Mouse (Mus musculus) limb, embryonic 10.5 days (tissue): ENCODE data around the gene Cct2. TPM values are rescaled to one million over a fixed set of nuclear protein-coding genes. Genes with fewer than 3 reads are reported as not detected.

Source experiments
- DNase-seq: peaks from one replicate; pipeline ENCODE4 v3.0.0-alpha.2; 2017; ENCODE audit warnings: low spot score
- H3K27ac ChIP-seq: fragments of 300-500 bp; sonication (generic); 2 replicates; pipeline ENCODE4 v1.5.1; 2016; ENCODE audit warnings: mild to moderate bottlenecking
- H3K27me3 ChIP-seq: fragments of 300-500 bp; sonication (generic); 2 replicates; pipeline ENCODE4 v1.6.1; 2016; ENCODE audit warnings: low read depth, mild to moderate bottlenecking; ENCODE audit not compliant: poor library complexity, severe bottlenecking
- H3K36me3 ChIP-seq: fragments of 300-500 bp; sonication (generic); 2 replicates; pipeline ENCODE4 v1.6.1; 2016; ENCODE audit warnings: mild to moderate bottlenecking, moderate library complexity
- H3K4me1 ChIP-seq: fragments of 300-500 bp; sonication (generic); 2 replicates; pipeline ENCODE4 v1.6.1; 2016
- H3K4me3 ChIP-seq: fragments of 300-500 bp; sonication (generic); 2 replicates; pipeline ENCODE4 v1.5.1; 2016; ENCODE audit warnings: mild to moderate bottlenecking, moderate library complexity
- H3K9me3 ChIP-seq: fragments of 300-500 bp; sonication (generic); replicated peaks from 2 replicates; pipeline ENCODE4 v1.6.1; 2016; ENCODE audit warnings: mild to moderate bottlenecking
- WGBS: fragments of 180-500 bp; shearing (Covaris S2); methylation state at CpG from one replicate; pipeline ENCODE4 v1.1.7; 2016; 5-methylcytosine and 5-hydroxymethylcytosine counted together
- polyA plus RNA-seq: library from polyadenylated mRNA; unstranded; fragments of >200 nt; fragmentation: Nextera tagmentation; extraction: Ambion mirVana; gene quantifications from 2 replicates; pipeline ENCODE4 v1.2.1, GENCODE M21; 2016

The Cct2 gene
- polyA plus RNA-seq, 1 experiment from 2014 or later: 350 TPM

DNA sequence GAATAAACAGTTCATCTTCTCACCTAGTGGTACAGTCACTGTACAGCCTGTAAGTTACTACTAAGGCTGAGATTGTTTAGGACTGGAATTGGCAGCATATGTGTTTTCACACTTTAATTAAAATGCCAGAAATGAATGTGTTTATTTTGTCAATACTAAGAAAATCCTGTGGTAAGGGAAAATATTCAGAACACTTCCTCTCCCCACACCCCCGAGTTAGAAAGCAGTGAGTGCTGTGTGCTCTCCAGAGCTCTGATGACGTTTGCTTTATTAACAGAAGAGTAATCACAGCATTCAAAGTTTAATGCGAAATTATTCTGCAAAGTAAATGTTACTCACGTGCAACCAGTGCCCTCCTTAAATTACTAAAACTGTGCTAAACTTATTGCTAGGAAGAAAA lies 26.0 kb upstream of the Cct2 start:
- no peak overlapping the region for H3K27ac ChIP-seq
- DNase-seq: no peak
- peaks cover 3% of the 10 kb centered on the region; the same call in 1 of the 2 replicates for H3K4me1 ChIP-seq
- H3K9me3 ChIP-seq: no peaks in the 10 kb centered on the region
- no peaks in the 10 kb centered on the region for H3K27me3 ChIP-seq
- peaks cover 47% of the 10 kb centered on the region for H3K36me3 ChIP-seq
- WGBS: 85% methylated on average over 4 of the region's 4 CpGs
- H3K4me3 ChIP-seq: no peak overlapping the region

DNA sequence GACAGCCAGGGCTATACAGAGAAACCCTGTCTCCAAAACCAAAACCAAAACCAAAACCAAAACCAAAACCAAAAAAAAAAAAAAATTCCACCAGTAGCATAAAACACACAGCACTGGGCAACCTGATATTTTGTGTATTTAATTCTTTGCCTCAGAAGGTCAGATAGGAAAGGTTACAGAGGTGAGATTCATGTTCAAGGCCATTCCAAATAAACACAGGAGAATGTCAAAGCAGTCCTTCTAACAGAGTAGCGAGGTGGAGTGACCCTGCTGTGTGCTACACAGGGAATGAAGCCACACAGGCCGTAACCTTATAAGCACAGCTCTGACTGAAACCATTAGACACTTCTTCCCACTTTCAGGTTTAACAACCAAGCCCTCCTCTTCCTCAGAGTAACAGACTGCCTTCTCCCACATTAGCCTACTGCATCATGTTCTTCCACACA lies 18.3 kb upstream of the Cct2 start:
- peaks cover 73% of the 10 kb centered on the region for H3K36me3 ChIP-seq
- no peak for DNase-seq
- H3K4me1 ChIP-seq: no peaks in the 10 kb centered on the region
- H3K27ac ChIP-seq: no peak overlapping the region
- H3K4me3 ChIP-seq: no peak overlapping the region
- no peaks in the 10 kb centered on the region for H3K9me3 ChIP-seq
- 87% methylated on average over 2 of the region's 2 CpGs for WGBS
- H3K27me3 ChIP-seq: no peaks in the 10 kb centered on the region

DNA sequence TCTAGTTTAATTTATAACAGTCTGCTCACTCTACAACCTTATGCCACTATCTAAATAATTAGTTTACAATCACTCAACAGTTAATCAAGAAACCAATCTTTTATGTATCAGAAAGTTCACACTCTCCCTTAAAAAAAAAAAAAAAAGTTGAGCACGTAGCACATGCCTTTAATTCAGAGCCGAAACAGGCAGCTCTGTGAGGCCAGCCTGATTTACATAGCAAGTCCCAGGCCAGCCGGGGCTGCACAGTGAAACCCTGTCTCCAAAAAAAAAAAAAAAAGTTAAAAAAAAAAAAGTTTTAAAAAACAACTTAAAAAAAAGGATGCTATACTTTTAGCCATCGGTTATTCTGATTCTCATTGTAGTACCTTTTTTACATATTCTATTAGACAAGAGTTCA lies 17.7 kb upstream of the Cct2 start:
- Histone ChIP-seq H3K9me3 (no peaks in the 10 kb centered on the region), H3K4me1 (no peaks in the 10 kb centered on the region), H3K27ac (no peak overlapping the region), H3K36me3 (peaks cover 79% of the 10 kb centered on the region), H3K27me3 (no peaks in the 10 kb centered on the region), H3K4me3 (no peak overlapping the region)
- 91% methylated on average over 4 of the region's 4 CpGs for WGBS
- no peak for DNase-seq

DNA sequence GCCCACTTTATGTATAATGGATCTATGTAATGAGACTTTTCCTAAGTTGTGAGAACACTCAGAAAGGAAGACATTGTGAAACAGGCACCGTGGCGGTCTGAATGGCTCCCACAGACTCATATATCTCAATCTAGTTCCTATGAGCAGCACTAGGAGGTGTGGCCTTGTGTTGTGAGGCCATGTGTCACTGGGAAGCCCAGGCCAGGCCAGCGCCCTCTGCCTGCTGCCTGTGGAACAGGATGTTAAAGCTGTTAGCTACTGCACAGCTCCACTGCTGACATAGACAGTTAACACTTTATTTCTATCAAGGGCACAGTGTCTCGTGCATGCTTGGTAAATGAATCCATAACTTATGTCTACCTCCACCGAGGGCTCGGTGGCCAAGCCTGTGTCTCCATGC lies 14.7 kb upstream of the Cct2 start:
- no peak overlapping the region for H3K4me3 ChIP-seq
- no peaks in the 10 kb centered on the region for H3K27me3 ChIP-seq
- peak; percentile 47 for DNase-seq
- WGBS: 75% methylated on average over 6 of the region's 6 CpGs
- H3K27ac ChIP-seq: no peak overlapping the region
- no peaks in the 10 kb centered on the region for H3K9me3 ChIP-seq
- no peaks in the 10 kb centered on the region for H3K4me1 ChIP-seq
- H3K36me3 ChIP-seq: peaks cover 83% of the 10 kb centered on the region

DNA sequence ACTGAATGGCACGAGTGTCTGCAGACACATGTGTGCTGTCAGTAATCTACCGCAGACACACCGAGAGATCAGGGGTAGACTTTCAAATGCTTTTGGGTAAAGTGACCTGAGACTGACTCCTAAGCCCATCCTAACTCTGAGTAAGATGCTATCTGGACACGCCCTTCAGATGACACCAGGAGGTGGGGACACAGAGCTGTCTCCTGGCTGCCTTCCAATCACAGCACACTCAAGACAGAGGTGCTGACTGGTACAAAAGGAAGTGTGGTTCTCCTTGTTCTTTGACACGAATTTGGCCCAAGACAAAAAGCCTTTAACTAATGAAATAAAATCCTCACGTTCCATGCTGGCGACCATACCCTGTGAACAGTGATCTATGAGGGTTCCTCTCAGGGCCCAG lies 9.6 kb upstream of the Cct2 start:
- Histone ChIP-seq H3K27me3 (no peaks in the 10 kb centered on the region), H3K36me3 (peaks cover 82% of the 10 kb centered on the region), H3K4me3 (no peak overlapping the region), H3K4me1 (no peaks in the 10 kb centered on the region), H3K27ac (no peak overlapping the region), H3K9me3 (no peaks in the 10 kb centered on the region)
- WGBS: 89% methylated on average over 7 of the region's 7 CpGs
- DNase-seq: no peak

DNA sequence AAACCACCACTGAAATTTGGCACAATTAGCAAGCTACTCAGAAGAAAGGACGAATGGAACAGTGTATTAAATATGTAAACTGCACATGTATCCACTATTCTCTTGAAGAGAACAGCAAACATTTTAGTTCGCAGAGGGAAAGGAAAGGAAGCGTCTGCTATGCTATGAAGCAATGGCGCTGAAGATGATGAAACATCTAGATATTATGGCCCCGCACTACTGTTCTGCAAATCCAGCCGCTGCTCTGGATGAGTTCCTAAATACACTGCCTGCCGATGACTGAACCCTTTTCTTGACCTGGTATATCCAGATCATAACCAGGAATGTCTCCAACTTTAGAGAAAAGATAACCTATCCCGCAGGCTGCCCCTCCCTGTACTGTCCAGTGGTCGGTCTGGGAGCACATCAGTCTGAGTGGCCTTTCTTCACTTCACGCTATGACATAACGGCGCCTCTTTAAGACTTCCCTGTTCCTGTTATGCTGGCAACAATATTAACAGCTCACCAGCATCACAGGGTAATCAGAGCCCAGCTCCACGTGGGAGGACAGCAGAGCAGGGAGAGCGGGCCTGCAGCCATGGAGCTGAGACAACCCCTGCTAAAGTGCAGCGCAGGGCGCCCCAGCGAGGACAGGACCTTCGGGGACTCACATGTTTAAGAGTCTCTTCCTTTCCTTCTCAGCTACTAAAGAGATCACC lies 8.7 kb upstream of the Cct2 start:
- Histone ChIP-seq H3K4me1 (no peaks in the 10 kb centered on the region), H3K36me3 (peaks cover 75% of the 10 kb centered on the region), H3K9me3 (no peaks in the 10 kb centered on the region), H3K27ac (no peak overlapping the region), H3K4me3 (no peak overlapping the region), H3K27me3 (no peaks in the 10 kb centered on the region)
- DNase-seq: no peak
- WGBS: 94% methylated on average over 18 of the region's 18 CpGs

DNA sequence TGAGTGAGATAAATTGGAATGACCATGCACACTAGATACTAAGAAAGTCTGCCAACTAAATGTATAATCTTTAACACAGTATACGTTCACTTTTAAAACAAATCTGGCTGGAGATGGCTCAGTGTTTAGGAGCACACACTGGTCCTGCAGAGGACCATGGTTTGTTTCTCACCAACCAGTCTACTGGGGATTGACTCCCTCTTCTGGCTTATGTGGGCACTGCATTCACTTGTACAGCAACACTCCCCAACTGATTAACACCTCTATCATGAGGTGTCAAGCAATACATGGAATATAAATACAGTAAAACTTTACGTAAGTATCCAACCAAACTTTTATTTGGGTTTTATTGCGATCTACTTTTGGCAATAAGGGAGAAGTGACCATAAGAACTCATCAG lies 5.5 kb upstream of the Cct2 start:
- peaks cover 47% of the 10 kb centered on the region for H3K36me3 ChIP-seq
- H3K27me3 ChIP-seq: no peaks in the 10 kb centered on the region
- no peak for DNase-seq
- WGBS: 96% methylated on average over 3 of the region's 3 CpGs
- H3K4me1 ChIP-seq: no peaks in the 10 kb centered on the region
- H3K9me3 ChIP-seq: no peaks in the 10 kb centered on the region
- no peak overlapping the region for H3K4me3 ChIP-seq
- H3K27ac ChIP-seq: no peak overlapping the region

DNA sequence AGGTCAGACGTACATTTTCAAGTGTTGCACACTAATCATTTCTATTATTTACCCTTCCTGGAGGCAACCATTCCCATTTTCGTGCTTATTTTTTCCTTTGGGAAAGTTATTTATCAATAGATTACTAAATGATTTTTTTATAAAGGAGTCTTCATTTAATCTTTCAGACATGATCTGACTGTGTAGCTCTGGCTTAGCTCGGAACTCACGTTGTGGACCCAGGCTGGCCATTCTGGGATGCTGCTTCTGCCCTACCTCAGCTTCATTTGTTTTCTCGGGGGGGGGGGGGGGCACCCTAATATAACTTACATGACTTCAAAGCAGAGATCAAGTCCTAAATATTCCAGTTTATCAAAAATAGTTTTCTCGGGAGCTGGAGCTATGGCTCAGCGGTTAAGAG lies 462 bp upstream of the Cct2 start:
- no peak for DNase-seq
- H3K4me1 ChIP-seq: peaks cover 12% of the 10 kb centered on the region
- no peaks in the 10 kb centered on the region for H3K27me3 ChIP-seq
- peaks cover 34% of the 10 kb centered on the region for H3K36me3 ChIP-seq
- WGBS: 9% methylated on average over 7 of the region's 7 CpGs
- H3K27ac ChIP-seq: peak overlapping the region; percentile 96
- H3K4me3 ChIP-seq: peak overlapping the region; percentile 94
- no peaks in the 10 kb centered on the region for H3K9me3 ChIP-seq

DNA sequence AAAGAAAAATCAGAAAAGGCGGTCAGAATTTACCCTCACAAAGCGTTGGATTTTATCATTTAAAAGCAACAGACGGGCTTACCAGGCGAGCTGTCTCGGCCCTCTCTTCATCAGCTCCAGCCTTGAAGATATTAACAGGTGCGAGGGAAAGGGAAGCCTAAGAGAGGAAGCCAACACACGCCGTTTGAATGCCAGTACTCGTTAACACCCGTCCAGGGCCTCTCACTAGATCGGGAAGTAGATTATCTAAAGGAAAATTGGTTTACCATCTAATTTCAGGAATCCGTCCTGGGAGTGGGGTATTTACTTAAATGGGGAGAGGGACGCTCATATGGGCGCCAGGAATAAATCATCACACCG lies 740 bp downstream of the Cct2 start:
- H3K4me1 ChIP-seq: peaks cover 15% of the 10 kb centered on the region
- no peak for DNase-seq
- H3K27me3 ChIP-seq: no peaks in the 10 kb centered on the region
- H3K4me3 ChIP-seq: peak overlapping the region; percentile 94
- no peaks in the 10 kb centered on the region for H3K9me3 ChIP-seq
- H3K27ac ChIP-seq: peak overlapping the region; percentile 96
- WGBS: 5% methylated on average over 15 of the region's 15 CpGs
- peaks cover 44% of the 10 kb centered on the region for H3K36me3 ChIP-seq

DNA sequence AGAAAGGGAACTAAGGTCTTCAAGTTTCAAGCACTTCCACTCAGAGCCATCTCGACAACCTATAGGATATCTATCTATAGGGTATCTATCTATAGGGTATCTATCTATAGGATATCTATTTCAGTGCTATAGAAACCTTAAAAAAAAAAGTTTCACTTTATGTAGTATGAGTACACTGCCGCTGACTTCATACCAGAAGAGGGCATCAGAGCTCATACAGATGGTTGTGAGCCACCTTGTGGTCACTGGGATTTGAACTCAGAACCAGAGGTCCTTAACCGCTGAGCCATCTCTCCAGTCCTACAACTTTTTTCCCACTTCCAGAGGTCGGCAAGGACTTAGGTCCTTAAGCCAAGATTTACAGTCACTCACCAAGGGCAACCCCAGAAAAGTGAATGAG lies 7.9 kb downstream of the Cct2 start:
- no peak for DNase-seq
- Histone ChIP-seq H3K4me1 (peaks cover 10% of the 10 kb centered on the region), H3K27me3 (no peaks in the 10 kb centered on the region), H3K27ac (no peak overlapping the region), H3K4me3 (no peak overlapping the region), H3K36me3 (peaks cover 100% of the 10 kb centered on the region), H3K9me3 (no peaks in the 10 kb centered on the region)
- 93% methylated on average over 4 of the region's 4 CpGs for WGBS

DNA sequence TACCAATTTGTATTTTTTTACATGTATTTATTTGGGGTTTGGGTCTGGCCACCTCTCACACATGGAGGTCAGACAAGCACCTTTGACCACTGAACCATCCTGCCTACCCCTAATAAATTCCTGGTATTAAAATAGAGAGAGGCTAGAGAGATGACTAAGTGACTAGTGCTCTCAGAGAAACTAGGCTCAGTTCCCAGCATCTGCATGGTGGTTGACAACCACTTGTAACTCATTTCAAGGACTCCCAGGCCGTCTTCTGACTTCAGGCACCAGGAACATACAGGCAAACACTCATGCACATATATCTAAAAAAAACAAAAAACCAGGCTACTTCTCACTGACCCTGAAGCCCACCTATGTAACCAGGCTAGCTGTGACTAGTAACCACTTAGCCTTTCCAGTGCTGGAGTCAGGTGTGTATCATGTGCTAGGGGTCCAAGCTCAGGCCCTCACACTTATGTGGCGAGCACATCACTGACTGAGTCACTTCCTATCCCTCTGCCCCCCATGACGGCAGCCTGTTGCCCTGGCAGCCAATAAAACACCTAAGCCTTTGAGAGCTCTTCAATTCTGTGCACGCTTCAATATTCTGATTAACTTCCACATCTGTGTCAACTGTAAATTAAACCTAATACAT lies 13.5 kb downstream of the Cct2 start:
- H3K9me3 ChIP-seq: no peaks in the 10 kb centered on the region
- H3K4me1 ChIP-seq: peaks cover 31% of the 10 kb centered on the region
- 81% methylated on average over 4 of the region's 4 CpGs for WGBS
- peaks cover 70% of the 10 kb centered on the region for H3K36me3 ChIP-seq
- H3K4me3 ChIP-seq: no peak overlapping the region
- H3K27ac ChIP-seq: no peak overlapping the region
- peaks cover 12% of the 10 kb centered on the region; the same call in 1 of the 2 replicates for H3K27me3 ChIP-seq
- no peak for DNase-seq

DNA sequence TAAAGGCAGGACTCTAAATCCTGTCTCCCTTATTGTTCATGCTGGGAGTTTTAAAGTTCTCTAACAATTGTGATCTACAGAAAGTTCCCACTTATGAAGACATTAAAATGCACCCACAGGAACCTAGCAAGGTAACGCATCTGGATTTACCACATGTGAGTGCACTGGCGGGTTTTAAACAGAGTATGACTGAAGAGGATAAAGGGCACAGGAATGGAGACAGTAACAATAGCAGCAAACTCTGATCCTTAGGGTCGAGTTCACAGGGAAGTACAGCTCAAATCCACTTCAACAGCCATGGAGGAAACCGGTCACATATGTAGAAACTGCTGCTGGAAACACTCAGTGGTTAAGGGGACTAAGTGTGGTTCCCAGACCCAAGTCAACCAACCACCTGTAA lies 14.4 kb downstream of the Cct2 start:
- Histone ChIP-seq H3K9me3 (no peaks in the 10 kb centered on the region), H3K27ac (no peak overlapping the region), H3K36me3 (peaks cover 62% of the 10 kb centered on the region), H3K4me3 (no peak overlapping the region), H3K27me3 (peaks cover 17% of the 10 kb centered on the region; the same call in 1 of the 2 replicates), H3K4me1 (peaks cover 37% of the 10 kb centered on the region)
- no peak for DNase-seq
- 79% methylated on average over 4 of the region's 4 CpGs for WGBS

DNA sequence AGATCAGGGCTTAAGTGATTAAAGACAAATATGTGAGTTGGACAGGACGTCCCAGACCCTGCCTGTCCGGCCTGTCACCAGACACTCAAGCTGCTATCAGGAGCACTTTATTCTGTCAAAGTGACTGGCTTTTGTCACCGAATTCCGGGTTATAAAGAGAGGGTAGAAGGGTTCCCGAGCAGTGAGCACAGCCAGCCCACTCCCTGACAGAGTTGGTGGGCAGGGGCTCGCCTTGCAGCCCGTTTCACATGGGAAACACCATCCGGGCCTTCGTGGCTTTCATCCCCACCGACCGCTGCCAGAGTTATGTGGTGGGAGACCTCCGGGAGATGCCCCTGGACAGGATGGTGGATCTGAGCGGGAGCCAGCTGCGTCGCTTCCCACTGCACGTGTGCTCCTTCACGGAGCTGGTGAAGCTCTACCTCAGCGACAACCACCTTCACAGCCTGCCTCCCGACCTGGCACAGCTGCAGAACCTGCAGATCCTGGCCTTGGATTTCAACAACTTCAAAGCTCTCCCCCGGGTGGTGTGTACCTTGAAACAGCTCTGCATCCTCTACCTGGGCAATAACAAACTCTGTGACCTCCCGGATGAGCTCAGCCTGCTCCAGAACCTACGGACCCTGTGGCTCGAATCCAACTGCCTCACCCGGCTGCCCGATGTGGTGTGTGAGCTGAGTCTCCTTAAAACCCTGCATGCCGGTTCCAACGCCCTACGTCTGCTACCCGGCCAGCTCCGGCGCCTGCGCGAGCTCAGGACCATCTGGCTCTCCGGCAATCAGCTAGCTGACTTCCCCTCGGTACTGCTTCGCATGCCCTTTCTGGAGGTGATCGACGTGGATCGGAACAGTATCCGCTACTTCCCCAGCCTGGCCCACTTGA lies 18.2 kb downstream of the Cct2 start, which contains the start of gene Lrrc10:
Lrrc10 (plus strand) TSS at position 167 of the 882 bp plus-strand sequence.
- peak within 1 kb of the TSS; percentile 56 for H3K27ac ChIP-seq
- WGBS: 39% methylated on average over 40 of the region's 40 CpGs
- peaks cover 17% of the 10 kb centered on the region; the same call in 1 of the 2 replicates for H3K27me3 ChIP-seq
- H3K9me3 ChIP-seq: no peaks in the 10 kb centered on the region
- peaks cover 23% of the 10 kb centered on the region for H3K36me3 ChIP-seq
- H3K4me1 ChIP-seq: peaks cover 46% of the 10 kb centered on the region
- DNase-seq: peak; percentile 60
- H3K4me3 ChIP-seq: peak within 1 kb of the TSS; percentile 36
